Mouse (Mus musculus) neutrophil, adult 5-6 weeks (primary cell): ENCODE data around the gene Cib4. TPM values are rescaled to one million over a fixed set of nuclear protein-coding genes. Genes with fewer than 3 reads are reported as not detected.

ENCODE experiments used
- ATAC-seq: fragments of 151-379, 151-347 bp; 2 replicates; pipeline ENCODE4 v1.8.0; 2017; ENCODE audit warnings: mild to moderate bottlenecking, moderate TSS enrichment; ENCODE audit not compliant: insufficient number of reproducible peaks, poor library complexity, low FRiP score, severe bottlenecking; ENCODE audit errors: extremely low read depth
- total RNA-seq: library from RNA; stranded (forward); fragments of 200-1000 nt; gene quantifications from 2 replicates; pipeline ENCODE4 v1.2.3, GENCODE M21; 2017

Cib4 gene
- not detected in 2 replicates for total RNA-seq

DNA sequence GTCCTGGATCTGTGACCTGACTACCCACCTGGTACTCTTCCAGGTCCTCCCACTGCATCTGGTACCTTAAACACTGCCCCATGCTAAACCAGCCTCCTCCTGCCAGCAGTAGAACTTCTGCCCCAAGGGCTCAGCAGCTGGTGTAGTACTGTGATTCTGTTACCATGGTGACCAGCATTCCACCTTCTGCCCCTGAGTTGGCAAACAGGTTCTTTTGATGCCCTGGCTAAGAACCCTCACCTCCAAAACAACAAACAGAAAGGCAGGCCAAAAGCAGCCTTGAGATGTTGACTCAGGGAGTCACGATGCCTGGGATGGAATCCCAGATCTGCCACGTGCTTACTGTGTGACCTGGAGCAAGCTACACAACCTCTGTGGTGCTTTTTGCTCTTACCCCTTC lies at the start of gene Cib4:
TSS of gene Cib4 (minus strand) at position 139 of the 400 bp plus-strand sequence.
- ATAC-seq = no peak

DNA sequence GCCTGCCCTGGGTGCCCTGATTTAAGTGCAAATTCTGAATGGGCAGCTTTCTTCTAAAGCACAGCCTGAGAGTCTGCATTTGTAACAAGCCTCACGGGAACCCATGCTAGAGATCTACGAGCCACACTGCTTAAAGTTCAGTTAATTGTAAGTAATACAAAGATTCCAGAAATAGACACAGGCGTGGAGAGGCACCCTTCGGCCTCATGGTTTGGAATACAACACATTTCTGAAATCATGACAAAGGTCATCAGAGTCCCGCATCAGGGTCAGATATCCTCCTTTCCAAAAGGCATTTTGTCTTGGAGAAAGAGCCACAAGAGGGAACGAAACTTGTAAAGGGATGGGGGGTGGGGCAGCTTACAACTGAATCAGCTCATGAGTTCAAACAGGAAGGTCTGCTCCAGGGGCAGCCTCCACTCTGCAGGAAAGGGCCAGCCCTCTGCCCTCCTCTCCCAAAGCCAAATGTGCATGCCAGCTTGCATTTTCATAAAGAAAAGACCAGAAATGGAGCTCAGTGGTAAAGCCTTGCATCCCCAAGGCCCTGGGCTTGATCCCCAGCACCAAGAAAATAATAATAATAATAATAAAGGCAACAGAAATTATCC lies 49.4 kb upstream of the Cib4 start:
- no peak for ATAC-seq

DNA sequence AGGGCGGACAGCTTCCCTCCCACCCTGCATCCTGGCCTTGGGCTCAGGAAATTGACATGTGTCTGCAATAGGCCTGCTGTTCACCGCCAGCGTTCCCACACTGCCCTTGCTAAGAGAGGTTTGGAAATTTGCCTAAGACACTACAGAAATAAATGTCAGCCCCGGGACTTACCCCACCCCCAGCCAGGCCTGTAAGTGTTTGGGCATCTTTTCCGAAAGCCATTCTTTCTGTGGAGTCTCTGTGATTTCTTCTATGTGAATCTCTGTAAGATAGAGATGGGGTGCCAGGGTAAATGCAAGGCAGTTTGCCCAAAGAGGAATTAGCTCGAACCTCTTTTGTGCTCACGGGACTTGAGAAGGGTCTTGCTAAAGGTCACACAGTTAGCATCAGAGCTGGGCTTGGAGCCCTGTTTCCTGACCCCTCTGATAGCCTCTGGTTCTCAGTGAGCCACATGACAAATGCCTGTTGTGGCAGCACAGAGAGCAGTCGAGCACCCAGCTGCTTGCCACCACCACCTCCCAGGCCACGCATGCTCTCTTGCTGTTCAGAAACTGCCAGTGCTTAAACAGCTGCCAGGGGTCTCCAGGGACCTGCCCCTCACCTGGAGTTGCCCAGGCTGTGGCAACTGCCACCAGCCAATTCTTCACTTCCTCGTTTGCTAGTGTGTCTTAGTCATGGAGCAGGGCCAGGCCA lies 48.3 kb upstream of the Cib4 start:
- peak; percentile 41; the same call in 1 of the 2 replicates for ATAC-seq

DNA sequence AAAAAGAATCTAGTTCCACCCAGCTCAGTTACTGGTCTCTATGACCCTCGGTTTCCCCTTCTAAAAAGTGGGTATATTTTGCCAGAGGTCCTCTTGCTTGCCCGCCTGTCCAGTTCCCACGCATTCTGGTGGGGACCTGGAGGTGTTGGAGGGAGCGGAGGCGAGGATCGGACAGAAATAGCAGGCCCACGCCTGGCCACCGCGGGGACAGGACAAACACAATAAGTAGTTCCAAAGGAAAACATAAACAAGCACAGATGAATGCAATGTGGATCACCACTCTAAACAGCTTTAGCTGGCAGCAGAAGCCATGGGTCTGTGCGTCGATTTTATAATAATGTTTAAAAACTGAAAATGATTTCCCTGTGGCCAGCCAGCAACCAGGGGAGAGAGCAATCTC lies 47.7 kb upstream of the Cib4 start:
- no peak for ATAC-seq

DNA sequence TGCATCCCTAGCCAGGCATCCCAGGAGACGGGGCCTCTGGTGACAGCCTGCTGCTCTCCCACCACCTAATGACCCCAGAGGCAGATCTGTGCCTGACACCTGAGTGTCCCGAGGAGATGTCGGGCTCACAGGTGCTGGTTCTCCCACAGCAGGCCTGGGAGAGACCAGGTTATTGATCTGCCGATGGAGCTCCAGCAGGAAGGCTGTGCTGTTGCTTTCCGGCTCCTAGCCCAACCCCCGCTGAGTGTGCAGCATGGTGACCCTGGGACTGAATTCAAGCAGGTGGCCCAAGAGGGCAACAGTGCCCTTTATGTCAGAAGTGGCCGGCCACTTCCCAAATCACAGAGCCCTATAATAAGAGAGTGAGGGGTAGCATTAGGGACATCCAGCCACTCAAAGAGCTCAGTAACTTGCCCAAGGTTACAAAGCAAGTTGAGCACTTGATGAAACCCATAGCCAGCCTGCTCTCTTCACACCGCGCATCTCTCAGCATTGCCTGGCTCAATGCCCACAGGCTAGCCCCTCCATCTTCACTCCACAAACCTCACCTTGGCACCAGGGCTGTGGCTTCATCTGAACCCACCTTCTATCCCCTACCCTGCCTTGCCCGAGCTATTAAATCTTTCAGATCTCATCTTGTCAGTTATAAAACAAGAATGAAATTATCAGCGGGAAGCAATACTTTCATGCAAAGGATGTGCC lies 46.8 kb upstream of the Cib4 start:
- no peak for ATAC-seq

DNA sequence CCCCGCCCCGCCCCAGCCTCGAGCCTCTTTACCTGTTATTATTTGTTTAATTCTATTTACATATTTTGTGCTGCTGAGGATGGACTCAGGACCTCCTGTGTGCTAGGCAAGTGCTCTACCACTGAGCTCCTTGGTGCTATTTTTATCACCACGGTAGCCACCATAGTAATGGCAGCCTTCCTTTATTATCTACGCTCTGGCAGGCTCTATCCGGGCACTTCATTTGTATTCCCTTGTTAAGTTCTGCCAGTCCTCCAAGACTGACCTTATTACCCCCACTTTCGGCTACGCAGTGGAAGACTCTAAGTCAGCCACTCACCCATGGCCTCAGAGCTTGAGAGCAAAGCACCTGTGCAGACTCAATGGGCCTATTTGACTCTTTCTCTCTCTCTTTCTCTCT lies 46.1 kb upstream of the Cib4 start:
- no peak for ATAC-seq

DNA sequence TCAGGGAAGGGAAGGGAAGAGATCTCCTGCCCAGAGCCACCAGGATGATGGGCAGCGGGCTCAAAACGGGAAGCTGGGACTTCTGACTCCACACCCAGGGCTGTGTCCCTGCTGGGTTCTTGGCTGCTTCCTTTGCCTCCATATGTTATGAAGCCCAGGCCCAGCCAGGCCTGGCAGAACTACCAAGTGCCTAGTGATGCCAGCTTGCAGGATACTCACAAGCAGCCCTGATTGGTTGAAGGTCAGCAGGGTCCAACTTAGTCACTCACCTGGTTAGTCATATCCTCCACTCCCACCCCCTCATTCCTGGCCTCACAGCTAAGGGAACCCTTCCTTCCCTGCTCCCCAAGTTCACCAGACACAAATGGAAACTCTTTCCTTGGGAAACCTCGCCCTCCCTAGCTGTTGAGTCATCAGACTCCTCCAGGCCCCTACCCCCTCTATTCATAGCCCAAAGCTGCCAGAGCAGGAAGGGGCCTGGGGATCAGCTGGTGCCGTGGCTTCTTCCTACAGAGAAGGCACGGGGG lies 45.6 kb upstream of the Cib4 start:
- ATAC-seq = no peak

DNA sequence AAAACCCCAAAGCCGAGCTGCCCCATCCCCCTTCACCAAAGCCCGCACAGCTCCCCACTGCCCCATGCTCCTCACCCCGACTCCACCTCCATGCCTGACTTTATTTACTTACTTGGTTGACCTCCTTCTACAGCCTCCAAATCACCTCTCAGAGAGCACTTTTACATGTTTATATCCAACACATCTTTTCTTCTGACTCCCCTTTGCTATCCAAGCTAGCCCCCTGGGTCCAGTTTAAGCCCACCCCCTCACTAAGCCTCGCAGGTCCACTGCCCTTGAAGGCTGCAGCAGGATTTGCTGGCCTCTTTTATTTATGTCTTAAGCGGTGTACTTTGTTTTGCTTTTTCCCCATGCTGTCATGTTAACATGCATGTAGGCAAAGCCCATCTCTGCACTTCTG lies 44.6 kb upstream of the Cib4 start:
- no peak for ATAC-seq

DNA sequence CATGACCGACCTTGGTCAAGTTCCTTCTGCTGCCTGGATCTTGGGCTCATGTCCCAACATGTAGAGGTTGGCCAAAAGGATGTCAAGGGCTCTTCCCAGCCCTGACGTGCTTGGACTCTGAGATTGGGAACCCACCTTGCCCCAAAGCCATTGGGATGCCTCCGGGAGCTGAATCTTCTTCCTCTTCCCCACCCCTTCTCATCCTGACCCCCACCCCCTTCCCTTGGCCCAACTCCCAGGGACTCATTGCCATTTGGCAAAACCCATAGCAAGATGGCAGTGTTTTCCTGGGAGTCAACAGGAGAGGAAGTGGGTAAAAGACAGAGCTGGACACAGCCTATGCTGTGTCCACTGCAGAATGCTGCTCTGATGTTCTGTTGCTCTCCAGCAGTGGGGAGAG lies 43.9 kb upstream of the Cib4 start:
- ATAC-seq = no peak

DNA sequence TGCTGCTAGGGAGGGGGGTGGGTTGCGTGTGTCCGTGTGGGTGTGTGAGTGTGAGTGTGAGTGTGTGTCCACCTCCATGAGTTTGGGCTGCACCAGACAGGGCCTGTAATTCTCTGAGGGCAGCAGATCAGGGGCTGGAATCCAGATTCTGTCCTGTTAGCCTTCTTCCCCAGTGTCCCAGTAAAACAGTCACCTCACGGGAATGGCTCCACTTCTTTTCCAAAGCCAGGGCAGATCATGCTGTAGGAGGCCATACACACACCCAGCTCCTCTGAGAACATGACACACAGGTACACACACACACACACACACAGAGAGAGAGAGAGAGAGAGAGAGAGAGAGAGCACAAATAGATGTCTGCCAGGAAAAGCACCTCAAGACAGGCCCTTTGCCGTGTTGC lies 43.4 kb upstream of the Cib4 start:
- ATAC-seq = no peak

DNA sequence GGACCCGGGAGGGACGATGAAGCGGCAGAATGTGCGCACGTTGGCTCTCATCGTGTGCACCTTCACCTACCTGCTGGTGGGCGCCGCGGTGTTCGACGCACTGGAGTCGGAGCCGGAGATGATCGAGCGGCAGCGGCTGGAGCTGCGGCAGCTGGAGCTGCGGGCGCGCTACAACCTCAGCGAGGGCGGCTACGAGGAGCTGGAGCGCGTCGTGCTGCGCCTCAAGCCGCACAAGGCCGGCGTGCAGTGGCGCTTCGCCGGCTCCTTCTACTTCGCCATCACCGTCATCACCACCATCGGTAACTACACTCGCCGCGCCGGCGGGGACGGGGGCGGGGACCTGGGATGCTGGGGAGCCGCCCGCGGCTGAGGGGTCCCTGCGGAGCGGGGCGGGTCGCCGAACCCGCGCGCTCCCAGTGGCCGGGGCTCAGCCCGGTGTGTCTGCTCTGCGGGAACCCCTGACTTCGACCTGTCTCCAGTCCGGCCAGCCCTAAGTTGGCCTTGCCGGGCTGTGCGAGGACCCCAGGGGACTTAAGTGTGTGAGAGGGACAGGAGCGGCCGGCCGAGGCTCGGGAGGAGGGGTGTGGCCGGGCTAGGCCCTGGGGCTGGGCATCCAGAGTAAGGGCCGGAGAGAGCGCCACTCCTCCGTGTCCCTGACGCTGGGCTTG lies 42.8 kb upstream of the Cib4 start:
- ATAC-seq = no peak

DNA sequence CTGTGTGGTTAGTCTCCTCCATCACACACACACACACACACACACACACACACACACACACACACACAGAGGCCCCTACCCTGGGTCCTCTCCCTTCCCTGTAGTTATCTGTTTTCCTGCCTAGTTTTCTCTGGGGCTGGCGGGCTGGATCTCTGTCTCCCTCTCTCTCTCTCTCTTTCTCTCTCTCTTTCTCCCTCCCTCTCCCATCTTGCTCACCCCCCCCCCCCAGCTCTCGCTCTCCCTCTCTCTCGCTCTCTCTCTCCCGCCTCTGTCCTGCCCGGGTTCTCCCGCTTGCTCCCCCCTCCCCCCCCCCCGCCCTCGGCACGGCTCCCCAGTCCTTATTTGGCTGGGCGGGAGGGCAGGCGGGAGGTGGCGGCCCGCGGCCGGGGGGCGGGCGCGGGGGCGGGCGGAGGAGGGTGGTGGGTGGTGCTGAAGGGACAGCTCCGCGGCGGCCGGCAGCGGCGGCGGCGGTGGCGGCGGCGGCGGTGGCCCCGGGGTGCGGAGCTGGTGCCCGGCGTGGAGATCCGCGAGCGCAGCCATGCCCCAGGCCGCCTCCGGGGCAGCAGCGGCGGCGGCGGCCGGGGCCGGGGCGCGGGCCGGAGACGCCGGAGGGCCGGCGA lies 42.2 kb upstream of the Cib4 start, which contains the start of gene Kcnk3:
TSS of gene Kcnk3 (plus strand) at position 490 of the 620 bp plus-strand sequence.
- no peak for ATAC-seq

DNA sequence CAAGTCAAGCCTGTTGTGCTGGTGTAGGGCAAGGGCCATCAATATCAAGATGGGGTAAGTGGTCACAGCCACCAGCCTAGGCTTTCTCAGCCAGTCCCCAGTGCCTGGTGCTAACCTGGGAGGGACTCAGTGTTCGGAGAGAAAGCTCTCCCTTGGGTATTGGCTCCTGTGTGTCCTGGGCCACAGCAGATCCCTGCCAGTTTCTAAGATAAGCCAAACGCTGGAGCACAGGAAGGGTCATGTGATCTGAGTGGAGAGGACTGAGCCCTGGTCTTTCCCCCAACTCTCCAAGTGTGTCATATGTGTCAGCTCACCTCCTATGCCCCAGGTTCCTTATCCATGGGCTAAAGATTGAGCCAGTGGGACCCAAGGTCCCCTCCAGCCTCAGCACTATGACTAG lies 41.5 kb upstream of the Cib4 start:
- ATAC-seq = no peak

DNA sequence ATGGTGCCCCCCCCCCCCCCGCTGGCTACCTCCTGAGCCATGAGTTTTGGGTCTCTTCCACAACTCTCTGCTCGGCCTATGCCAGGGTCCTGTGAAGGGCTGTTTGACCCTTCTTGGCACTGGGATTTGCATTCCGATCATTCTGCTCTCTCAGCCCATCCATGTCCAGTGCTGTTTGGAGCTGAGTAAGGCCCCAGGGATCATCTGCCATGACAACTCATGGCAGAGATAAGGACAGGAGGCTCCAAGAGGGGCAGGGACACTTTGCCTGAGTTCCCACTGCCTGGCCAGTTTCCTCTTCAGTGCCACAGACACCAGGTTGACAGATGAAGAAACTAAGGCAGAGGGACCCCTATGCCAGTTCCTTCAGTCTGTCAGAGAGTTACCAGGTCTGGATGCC lies 41.0 kb upstream of the Cib4 start:
- ATAC-seq = no peak

DNA sequence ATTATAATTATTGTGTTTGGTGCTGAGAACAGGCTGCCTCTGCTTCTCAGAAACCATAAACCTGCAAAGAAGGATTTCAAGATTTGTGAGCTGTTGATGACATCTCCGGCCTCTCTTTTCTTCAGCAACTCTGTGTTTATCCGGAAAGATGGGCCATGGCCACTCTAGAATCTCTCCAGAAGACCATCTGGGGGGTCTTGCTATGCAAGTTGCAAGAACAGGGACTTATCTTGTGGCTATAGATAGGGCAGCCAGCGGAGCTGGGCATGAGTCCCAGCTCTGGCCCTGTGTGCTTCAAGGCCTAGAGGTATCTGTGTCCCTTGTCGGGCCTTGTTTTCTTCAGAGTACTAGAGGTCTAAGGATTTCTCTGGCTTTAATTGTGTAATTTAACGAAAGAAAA lies 36.4 kb upstream of the Cib4 start:
- no peak for ATAC-seq

DNA sequence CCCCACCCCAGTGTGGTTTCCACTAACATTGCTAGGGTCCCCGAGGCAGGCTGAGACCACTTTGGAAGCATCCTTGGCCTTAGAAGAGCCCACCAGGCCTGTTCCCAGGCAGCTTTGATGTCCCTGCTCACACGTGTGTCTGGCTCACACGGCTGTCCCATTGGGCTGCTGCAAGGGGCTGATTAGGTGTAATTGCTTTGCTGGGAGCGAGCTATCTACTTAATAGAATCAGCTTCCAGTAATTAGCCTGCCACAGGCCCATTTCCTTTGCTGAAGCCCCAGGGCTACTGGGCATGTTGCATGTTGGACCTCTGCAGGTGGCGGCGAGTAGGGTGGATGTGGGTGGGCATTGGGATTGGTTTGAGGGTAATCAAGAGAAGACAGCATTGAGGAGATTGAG lies 35.1 kb upstream of the Cib4 start:
- no peak for ATAC-seq

DNA sequence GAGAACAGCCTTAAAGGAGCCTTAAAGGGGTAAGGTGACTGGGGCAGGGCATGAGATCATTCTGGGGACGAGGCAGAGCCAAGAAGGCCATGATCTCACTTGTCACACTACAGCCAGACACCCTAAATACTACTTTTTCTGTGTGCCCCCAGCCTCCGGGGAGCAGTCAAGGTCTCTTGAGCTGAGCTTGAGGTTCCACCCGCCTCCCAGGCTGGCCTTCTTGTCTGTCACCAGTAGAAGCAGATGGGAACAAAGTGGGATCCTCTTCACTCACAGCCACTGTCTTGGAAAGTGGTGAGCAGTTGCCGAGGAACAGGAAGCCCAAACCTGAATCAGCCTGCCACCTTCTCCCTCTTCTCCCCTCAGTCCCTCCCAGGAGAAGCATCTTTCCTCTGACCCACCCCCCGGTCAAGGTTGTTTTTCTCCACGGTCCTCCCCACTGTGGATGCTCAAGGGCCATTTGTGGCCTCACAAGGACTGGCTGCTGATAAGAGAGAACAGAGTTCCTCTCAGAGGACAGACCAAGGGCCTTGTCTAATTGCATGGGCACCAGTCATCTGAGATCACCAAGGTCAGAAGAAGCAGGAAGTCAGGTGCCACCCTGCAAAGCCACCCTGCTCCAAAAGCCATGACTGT lies 32.9 kb upstream of the Cib4 start:
- ATAC-seq = no peak

DNA sequence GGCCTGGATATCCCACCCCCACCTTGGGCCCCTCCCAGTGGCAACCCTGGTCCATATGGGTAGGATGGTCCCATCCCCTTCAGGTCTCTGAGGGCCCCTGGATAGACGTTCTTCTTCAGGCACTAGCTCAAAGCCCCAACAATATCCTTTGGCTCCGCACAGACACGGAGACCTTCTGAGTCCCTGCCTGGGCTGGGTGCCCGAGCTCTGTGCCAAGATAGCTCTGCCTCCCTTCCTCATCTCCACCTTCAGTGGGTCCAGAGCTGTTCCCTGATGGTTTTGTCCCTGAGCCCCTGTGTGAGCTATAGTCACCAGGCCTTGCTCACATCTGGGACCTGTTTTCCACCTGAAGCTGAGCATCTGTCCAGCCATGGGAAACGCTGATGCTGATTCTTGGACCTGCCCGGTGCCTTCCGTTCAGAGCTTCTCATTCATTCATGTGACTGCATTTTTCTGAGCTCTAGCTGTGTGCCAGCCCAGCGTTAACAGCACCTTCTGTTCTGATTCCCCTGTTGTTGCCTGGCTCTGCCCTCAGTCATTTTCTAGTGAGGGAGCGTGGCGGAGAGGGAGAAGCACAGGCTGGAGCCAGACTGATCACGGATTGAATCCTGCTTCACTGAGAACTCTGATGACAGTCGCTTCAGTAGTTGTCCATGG lies 32.1 kb upstream of the Cib4 start:
- no peak for ATAC-seq
